Mouse (Mus musculus) liver, embryonic 15.5 days (tissue): ENCODE results near the gene Ppp4r1. TPM values are rescaled to one million over a fixed set of nuclear protein-coding genes. Genes with fewer than 3 reads are reported as not detected.

ENCODE experiments used
- ATAC-seq: fragments of 200-750 bp; cut with Nextera tagmentation; 2 replicates; pipeline ENCODE4 v1.8.0; 2017; ENCODE audit warnings: moderate number of reproducible peaks, mild to moderate bottlenecking, moderate library complexity; ENCODE audit not compliant: insufficient read depth
- H3K27ac ChIP-seq: fragments of 300-500 bp; sonication (generic); replicated peaks from 2 replicates; pipeline ENCODE4 v1.5.1; 2015; ENCODE audit warnings: mild to moderate bottlenecking, inconsistent platforms
- H3K27me3 ChIP-seq: fragments of 300-500 bp; sonication (generic); 2 replicates; pipeline ENCODE4 v1.6.1; 2015; ENCODE audit warnings: mild to moderate bottlenecking, inconsistent platforms
- H3K36me3 ChIP-seq: fragments of 300-500 bp; sonication (generic); replicated peaks from 2 replicates; pipeline ENCODE4 v1.6.1; 2015; ENCODE audit warnings: moderate library complexity, mild to moderate bottlenecking, inconsistent platforms
- H3K4me1 ChIP-seq: fragments of 300-500 bp; sonication (generic); replicated peaks from 2 replicates; pipeline ENCODE4 v1.6.1; 2015; ENCODE audit warnings: inconsistent platforms
- H3K4me2 ChIP-seq: fragments of 300-500 bp; sonication (generic); 2 replicates; pipeline ENCODE4 v1.6.1; 2015; ENCODE audit warnings: moderate library complexity, mild to moderate bottlenecking, inconsistent platforms
- H3K4me3 ChIP-seq: fragments of 300-500 bp; sonication (generic); replicated peaks from 2 replicates; pipeline ENCODE4 v1.5.1; 2015; ENCODE audit warnings: mild to moderate bottlenecking, inconsistent platforms
- H3K9ac ChIP-seq: fragments of 300-500 bp; sonication (generic); 2 replicates; pipeline ENCODE4 v1.6.1; 2015; ENCODE audit warnings: moderate library complexity, mild to moderate bottlenecking, inconsistent platforms
- H3K9me3 ChIP-seq: fragments of 300-500 bp; sonication (generic); replicated peaks from 2 replicates; pipeline ENCODE4 v1.6.1; 2016; ENCODE audit warnings: inconsistent platforms
- WGBS: fragments of 180-500 bp; shearing (Covaris S2); methylation state at CpG from one replicate; pipeline ENCODE4 v1.1.7; 2015; ENCODE audit warnings: mixed read lengths; ENCODE audit not compliant: insufficient replicate concordance; 5-methylcytosine and 5-hydroxymethylcytosine counted together
- polyA plus RNA-seq: library from polyadenylated mRNA; unstranded; fragments of >200 nt; fragmentation: Nextera tagmentation; extraction: Ambion mirVana; gene quantifications from 2 replicates; pipeline ENCODE4 v1.2.1, GENCODE M21; 2015

The Ppp4r1 gene
- polyA plus RNA-seq, 1 experiment from 2014 or later = 10.7 TPM

DNA sequence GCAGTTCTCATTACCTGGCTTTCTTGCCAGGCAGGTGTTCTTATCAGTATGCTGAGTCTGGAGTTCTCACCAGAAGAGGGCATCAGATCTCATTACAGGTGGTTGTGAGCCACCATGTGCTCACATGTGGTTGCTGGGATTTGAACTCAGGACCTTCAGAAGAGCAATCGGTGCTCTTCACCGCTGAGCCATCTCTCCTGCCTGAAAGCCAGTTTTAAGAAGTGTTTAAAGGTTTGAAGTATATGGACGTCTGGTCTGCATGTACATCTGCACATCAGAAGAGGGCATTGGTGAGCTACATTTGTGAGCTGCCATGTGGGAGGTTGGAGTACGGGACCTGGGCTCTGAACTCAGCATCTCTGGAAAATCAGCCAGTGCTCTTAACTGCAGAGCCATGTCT, 8.8 kb upstream of the Ppp4r1 start:
- Histone ChIP-seq H3K4me2 (no peak overlapping the region), H3K9me3 (no peaks in the 10 kb centered on the region), H3K36me3 (no peaks in the 10 kb centered on the region), H3K9ac (no peak overlapping the region), H3K4me3 (no peak overlapping the region), H3K4me1 (peaks cover 28% of the 10 kb centered on the region), H3K27me3 (peaks cover 60% of the 10 kb centered on the region), H3K27ac (no peak overlapping the region)
- 47% methylated on average over 4 of the region's 4 CpGs for WGBS
- no peak for ATAC-seq

DNA sequence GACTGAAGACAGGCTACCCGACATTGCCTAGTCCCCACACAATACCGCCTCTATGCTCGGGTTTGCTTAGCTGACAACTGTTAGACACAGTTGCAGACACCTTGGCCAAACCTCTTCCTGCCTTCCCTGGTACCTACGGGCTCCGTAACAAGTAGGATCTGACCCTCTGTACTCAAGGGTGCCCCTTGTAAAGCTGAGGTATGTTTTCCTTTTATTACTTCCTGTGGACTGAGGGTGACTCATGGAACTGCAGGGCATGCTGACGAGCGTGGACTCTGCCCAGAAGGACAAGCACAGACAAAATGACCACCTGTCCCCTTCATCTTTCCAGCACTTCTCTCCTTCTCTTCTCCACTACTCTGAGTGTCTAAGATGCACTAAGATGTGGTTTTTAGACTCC, 7.9 kb upstream of the Ppp4r1 start:
- Histone ChIP-seq H3K9ac (no peak overlapping the region), H3K4me1 (peaks cover 25% of the 10 kb centered on the region), H3K9me3 (no peaks in the 10 kb centered on the region), H3K36me3 (no peaks in the 10 kb centered on the region), H3K4me3 (no peak overlapping the region), H3K27ac (no peak overlapping the region), H3K27me3 (peaks cover 54% of the 10 kb centered on the region), H3K4me2 (no peak overlapping the region)
- ATAC-seq = no peak
- WGBS = 49% methylated on average over 7 of the region's 7 CpGs

DNA sequence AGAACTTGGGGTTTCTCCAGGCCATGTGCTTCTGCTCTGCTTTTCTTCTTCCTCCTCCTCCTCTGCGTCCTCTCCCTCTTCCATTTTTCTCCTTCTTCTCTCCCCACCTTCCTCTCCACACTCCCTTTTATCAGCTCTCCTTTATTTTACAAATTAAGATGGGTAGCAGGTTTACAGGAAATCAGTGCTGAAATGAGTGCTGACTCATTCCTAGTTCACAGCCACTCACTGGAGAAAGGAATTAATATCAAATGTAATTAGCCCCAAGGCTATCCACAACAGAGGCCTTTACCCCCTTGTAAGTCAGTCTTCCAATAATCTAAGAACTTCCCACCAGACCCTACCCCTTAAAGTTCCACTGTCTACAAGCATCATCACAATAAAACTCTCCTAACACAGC, 6.1 kb upstream of the Ppp4r1 start:
- no peak overlapping the region for H3K27ac ChIP-seq
- 39% methylated on average over 1 of the region's 1 CpGs for WGBS
- H3K4me2 ChIP-seq = no peak overlapping the region
- no peak overlapping the region for H3K9ac ChIP-seq
- no peak overlapping the region for H3K4me3 ChIP-seq
- peaks cover 22% of the 10 kb centered on the region for H3K4me1 ChIP-seq
- H3K36me3 ChIP-seq = no peaks in the 10 kb centered on the region
- no peak for ATAC-seq
- H3K9me3 ChIP-seq = no peaks in the 10 kb centered on the region
- H3K27me3 ChIP-seq = peaks cover 42% of the 10 kb centered on the region

GRCm38 (mm10) chr17:65777461-65777860, 4.9 kb upstream of the Ppp4r1 start:
- no peaks in the 10 kb centered on the region for H3K9me3 ChIP-seq
- ATAC-seq = no peak
- WGBS = 73% methylated on average over 4 of the region's 4 CpGs
- H3K4me2 ChIP-seq = no peak overlapping the region
- peaks cover 40% of the 10 kb centered on the region for H3K27me3 ChIP-seq
- peaks cover 20% of the 10 kb centered on the region for H3K4me1 ChIP-seq
- H3K4me3 ChIP-seq = no peak overlapping the region
- no peak overlapping the region for H3K9ac ChIP-seq
- no peak overlapping the region for H3K27ac ChIP-seq
- no peaks in the 10 kb centered on the region for H3K36me3 ChIP-seq

GRCm38 (mm10) chr17:65780970-65781369, 1.4 kb upstream of the Ppp4r1 start:
- no peaks in the 10 kb centered on the region for H3K36me3 ChIP-seq
- no peak overlapping the region for H3K9ac ChIP-seq
- H3K4me1 ChIP-seq = peaks cover 28% of the 10 kb centered on the region
- no peak overlapping the region for H3K27ac ChIP-seq
- H3K9me3 ChIP-seq = no peaks in the 10 kb centered on the region
- 69% methylated on average over 2 of the region's 2 CpGs for WGBS
- no peak overlapping the region for H3K4me3 ChIP-seq
- ATAC-seq = no peak
- H3K27me3 ChIP-seq = peaks cover 19% of the 10 kb centered on the region
- H3K4me2 ChIP-seq = no peak overlapping the region

GRCm38 (mm10) chr17:65783182-65784161, 1.1 kb downstream of the Ppp4r1 start:
- WGBS = under 1% methylated on average over 91 of the region's 135 CpGs

GRCm38 (mm10) chr17:65784610-65785140, 2.3 kb downstream of the Ppp4r1 start:
- 62% methylated on average over 8 of the region's 8 CpGs for WGBS
- H3K27ac ChIP-seq = 0 out of 2 replicates have a peak overlapping the region, but pooled peaks have one; percentile 51
- H3K36me3 ChIP-seq = 0 out of 2 replicates have a peak, but pooled peaks cover 4% of the 10 kb centered on the region
- H3K4me1 ChIP-seq = peaks cover 51% of the 10 kb centered on the region
- H3K4me3 ChIP-seq = peak overlapping the region; percentile 81
- no peak overlapping the region for H3K9ac ChIP-seq
- ATAC-seq = no peak
- H3K4me2 ChIP-seq = peak overlapping the region; percentile 94
- H3K9me3 ChIP-seq = no peaks in the 10 kb centered on the region
- H3K27me3 ChIP-seq = peaks cover 19% of the 10 kb centered on the region

More at GRCm38 (mm10) chr17:65783182-65784161, 1.1 kb downstream of the Ppp4r1 start:
- Histone ChIP-seq H3K36me3 (0 out of 2 replicates have a peak, but pooled peaks cover 4% of the 10 kb centered on the region), H3K4me2 (peak overlapping the region; percentile 94), H3K9me3 (no peaks in the 10 kb centered on the region), H3K9ac (peak overlapping the region; percentile 85), H3K27me3 (peaks cover 19% of the 10 kb centered on the region), H3K4me1 (peaks cover 43% of the 10 kb centered on the region), H3K4me3 (peak overlapping the region; percentile 81), H3K27ac (peak overlapping the region; percentile 89)
- peak; percentile 64 for ATAC-seq

DNA sequence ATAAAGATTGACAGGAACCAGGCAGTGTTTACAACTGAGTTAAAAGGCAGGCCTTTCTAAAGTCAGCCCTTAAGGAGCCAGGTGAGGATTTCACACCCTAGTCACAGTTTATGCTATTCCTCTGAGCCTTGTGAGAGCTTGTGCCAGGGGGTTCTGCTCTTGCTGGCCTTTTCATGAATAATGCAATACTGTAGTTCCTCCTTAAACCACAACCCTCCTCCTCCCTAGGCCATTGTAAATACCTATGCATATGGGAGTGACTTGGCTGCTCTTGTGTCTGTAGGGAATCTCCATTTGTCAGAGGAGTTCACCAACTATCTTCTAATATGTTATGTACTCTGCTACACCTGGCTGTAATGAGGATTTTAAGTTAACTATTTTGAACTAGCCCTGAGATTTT, 3.3 kb downstream of the Ppp4r1 start:
- H3K27me3 ChIP-seq = peaks cover 19% of the 10 kb centered on the region
- H3K9ac ChIP-seq = no peak overlapping the region
- H3K9me3 ChIP-seq = no peaks in the 10 kb centered on the region
- 0 out of 2 replicates have a peak, but pooled peaks cover 4% of the 10 kb centered on the region for H3K36me3 ChIP-seq
- no peak overlapping the region for H3K4me3 ChIP-seq
- H3K4me1 ChIP-seq = peaks cover 51% of the 10 kb centered on the region
- no peak overlapping the region for H3K4me2 ChIP-seq
- no peak overlapping the region for H3K27ac ChIP-seq
- no peak for ATAC-seq

- ATAC-seq = no peak
- Histone ChIP-seq H3K9me3 (no peaks in the 10 kb centered on the region), H3K4me3 (no peak overlapping the region), H3K4me2 (no peak overlapping the region), H3K4me1 (peaks cover 51% of the 10 kb centered on the region), H3K36me3 (0 out of 2 replicates have a peak, but pooled peaks cover 4% of the 10 kb centered on the region), H3K27ac (no peak overlapping the region), H3K9ac (no peak overlapping the region), H3K27me3 (peaks cover 15% of the 10 kb centered on the region)
- 66% methylated on average over 7 of the region's 7 CpGs for WGBS
Measured at GRCm38 (mm10) chr17:65786225-65786624, 3.9 kb downstream of the Ppp4r1 start.

DNA sequence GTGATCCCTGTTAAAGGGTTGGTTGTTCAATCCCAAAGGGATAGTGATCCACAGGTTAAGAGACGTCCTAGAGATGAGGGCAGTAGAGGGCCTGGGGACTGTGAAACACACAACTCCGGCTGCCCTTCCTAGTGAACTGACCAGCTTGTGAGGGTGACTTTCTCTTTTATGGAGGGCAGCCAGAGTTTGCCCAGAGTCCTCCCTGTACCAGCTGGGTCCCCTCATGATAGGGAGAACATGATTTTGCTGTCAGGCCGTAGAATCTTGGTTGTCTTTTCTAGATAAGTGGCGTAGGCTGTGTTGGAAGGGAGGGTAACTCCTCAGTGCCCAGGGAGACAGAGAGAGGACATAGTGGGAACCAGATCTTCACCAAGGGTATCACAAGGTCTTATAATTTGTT, 4.9 kb downstream of the Ppp4r1 start:
- Histone ChIP-seq H3K27me3 (peaks cover 7% of the 10 kb centered on the region), H3K4me1 (peaks cover 47% of the 10 kb centered on the region), H3K27ac (no peak overlapping the region), H3K4me3 (no peak overlapping the region), H3K4me2 (no peak overlapping the region), H3K36me3 (0 out of 2 replicates have a peak, but pooled peaks cover 4% of the 10 kb centered on the region), H3K9me3 (no peaks in the 10 kb centered on the region), H3K9ac (no peak overlapping the region)
- ATAC-seq = no peak
- 58% methylated on average over 4 of the region's 4 CpGs for WGBS

DNA sequence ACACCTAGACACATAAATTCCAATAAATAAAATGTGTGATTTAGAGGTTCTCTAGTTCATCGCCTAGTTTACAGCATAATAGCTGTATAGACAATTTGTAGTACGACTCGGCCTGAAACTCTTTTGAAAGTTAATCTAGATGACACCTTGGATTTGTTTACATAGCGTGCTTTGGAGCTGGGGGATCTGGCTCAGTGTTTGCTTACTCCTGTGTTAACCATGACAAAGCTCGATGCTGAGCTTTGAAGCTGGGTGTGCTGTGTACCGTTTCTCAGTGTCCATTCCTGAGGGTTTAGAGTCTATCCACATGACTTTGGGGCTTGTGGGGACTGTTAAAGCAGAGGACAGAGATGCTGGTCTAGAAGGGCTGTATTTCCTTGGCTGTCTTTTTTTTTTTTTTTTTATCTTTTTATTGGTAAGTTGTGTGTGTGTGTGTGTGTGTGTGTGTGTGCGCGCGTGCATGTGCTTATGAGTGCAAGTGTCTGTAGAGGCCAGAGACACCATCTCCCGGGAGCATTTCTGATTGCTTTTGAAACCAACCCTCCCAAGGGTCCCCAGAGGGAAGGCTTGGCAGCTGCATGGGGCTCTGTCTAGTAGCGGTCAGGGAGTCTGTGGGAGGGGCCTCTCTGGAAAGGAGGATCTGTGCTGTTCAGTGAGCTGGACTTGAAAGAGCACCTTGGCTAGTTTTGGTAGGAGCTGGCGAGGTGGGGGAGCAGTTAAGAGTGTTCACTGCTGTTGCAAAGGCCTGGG, 6.3 kb downstream of the Ppp4r1 start:
- Histone ChIP-seq H3K4me1 (peaks cover 42% of the 10 kb centered on the region), H3K27me3 (no peaks in the 10 kb centered on the region), H3K36me3 (peaks cover 4% of the 10 kb centered on the region; the same call in 1 of the 2 replicates), H3K27ac (no peak overlapping the region; the same call in 1 of the 2 replicates), H3K9ac (no peak overlapping the region), H3K4me3 (no peak overlapping the region), H3K9me3 (no peaks in the 10 kb centered on the region), H3K4me2 (no peak overlapping the region)
- ATAC-seq = peak; percentile 36
- WGBS = 73% methylated on average over 12 of the region's 12 CpGs
